Mouse (Mus musculus): ENCODE measurements around the gene Anks1. TPM values are rescaled to one million over a fixed set of nuclear protein-coding genes. Genes with fewer than 3 reads are reported as not detected.
A peak's percentile ranks its signal among the peaks of the same experiment; 100 is the strongest.

Anks1 gene
- polyA plus RNA-seq, 1 experiment = 29.0 TPM

DNA sequence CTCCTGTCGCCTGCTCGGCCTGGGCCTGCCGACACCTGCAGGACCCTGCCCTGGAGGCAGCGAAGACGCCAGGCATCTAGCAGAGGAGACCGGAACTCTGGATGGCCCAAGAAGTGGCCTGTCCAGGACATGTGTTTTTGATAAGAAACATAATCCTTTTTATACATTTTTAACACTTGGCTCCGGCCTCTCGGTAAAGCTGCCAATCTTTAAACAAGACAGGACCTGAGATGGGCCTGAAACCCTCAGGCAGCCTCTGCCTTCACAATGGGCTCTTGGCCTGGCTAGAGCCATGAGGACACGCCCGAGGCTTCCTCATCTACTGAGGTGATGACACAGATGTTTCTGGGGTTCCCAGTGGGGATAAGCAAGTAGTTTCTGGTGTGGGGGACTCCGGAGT, 151.6 kb downstream of the Anks1 start:
- Histone ChIP-seq H3K4me3 (ENCODE audit: insufficient read depth, low read length) (no peak overlapping the region), H3K4me1 (ENCODE audit: control insufficient read depth, insufficient read depth, low read length) (no peaks in the 10 kb centered on the region), H3K27ac (ENCODE audit: insufficient read depth, low read depth, low read length) (no peak overlapping the region)
- TF ChIP-seq POLR2A (IDR thresholded peaks at IDR 0.05; ENCODE audit: borderline replicate concordance, low read depth, low read length) (no peak), CTCF (IDR thresholded peaks at IDR 0.05; ENCODE audit: low read depth, low read length) (no peak)

DNA sequence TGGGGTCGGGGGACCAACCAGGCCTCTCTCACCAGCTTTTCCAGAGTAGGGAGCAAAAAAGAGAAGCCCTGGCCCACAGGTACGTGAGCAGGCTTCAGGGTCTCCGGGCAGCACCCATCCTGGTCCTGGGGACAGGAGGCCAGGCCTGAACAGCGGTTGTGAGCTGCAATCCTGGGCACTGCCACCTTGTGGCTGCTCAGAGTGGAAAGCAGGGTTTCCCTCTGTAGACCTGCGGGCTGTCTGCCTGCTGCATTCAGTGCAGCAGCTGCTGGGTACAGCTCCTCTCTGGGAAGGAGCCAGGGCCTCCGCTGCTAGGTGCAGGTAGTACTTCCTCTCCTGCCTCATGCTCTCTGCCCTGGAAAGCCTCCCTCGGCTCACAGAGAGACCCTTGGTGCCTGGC, 152.4 kb downstream of the Anks1 start:
- Histone ChIP-seq H3K4me1 (ENCODE audit: control insufficient read depth, insufficient read depth, low read length) (no peaks in the 10 kb centered on the region), H3K27ac (ENCODE audit: insufficient read depth, low read depth, low read length) (no peak overlapping the region), H3K4me3 (ENCODE audit: insufficient read depth, low read length) (no peak overlapping the region)
- no peak for TF ChIP-seq CTCF (IDR thresholded peaks at IDR 0.05; ENCODE audit: low read depth, low read length)
- no peak for TF ChIP-seq POLR2A (IDR thresholded peaks at IDR 0.05; ENCODE audit: borderline replicate concordance, low read depth, low read length)

DNA sequence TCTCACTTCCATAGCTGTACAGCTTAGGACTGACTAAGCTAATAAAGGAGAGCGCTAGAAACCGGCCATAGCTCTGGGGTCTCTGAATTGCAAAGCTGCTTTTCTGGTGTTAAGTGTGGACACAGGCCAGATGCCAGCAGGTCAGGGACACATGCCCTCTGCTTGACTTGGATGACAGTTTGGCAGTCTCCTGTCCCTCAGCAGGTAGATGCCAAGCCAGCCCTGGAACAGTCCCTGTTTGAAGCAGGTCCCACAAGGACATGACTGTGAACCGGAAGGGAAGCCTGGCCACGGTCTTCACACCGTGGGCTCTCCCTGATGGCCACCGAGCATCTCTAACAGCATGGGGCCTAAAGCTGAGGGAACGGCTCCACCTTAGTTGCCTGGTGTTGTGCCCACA, 153.6 kb downstream of the Anks1 start:
- Histone ChIP-seq H3K4me3 (ENCODE audit: insufficient read depth, low read length) (no peak overlapping the region), H3K27ac (ENCODE audit: insufficient read depth, low read depth, low read length) (no peak overlapping the region), H3K4me1 (ENCODE audit: control insufficient read depth, insufficient read depth, low read length) (no peaks in the 10 kb centered on the region)
- no peak for TF ChIP-seq CTCF (IDR thresholded peaks at IDR 0.05; ENCODE audit: low read depth, low read length)
- TF ChIP-seq POLR2A (IDR thresholded peaks at IDR 0.05; ENCODE audit: borderline replicate concordance, low read depth, low read length) = no peak

DNA sequence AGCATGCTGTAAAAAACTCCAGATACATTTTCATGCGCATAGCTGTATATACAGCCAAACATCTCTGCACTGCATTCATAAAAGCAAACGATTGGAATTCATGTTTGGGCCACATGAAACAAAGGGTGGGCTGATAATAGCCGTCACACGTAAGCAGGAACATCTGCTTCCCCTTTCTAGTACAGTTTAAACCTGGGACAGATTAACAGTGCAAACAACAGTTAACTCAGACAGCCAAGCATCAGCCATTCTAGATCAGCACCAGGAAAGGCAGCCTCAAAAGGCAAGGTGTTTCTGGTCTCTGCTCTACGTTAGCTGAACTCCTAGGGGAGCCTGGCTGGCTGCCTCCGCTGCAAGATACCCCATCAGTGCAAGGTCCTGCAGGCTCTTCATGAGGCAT, 154.1 kb downstream of the Anks1 start:
- no peaks in the 10 kb centered on the region for H3K4me1 ChIP-seq (ENCODE audit: control insufficient read depth, insufficient read depth, low read length)
- no peak for TF ChIP-seq CTCF (IDR thresholded peaks at IDR 0.05; ENCODE audit: low read depth, low read length)
- TF ChIP-seq POLR2A (IDR thresholded peaks at IDR 0.05; ENCODE audit: borderline replicate concordance, low read depth, low read length) = no peak
- H3K27ac ChIP-seq (ENCODE audit: insufficient read depth, low read depth, low read length) = no peak overlapping the region

DNA sequence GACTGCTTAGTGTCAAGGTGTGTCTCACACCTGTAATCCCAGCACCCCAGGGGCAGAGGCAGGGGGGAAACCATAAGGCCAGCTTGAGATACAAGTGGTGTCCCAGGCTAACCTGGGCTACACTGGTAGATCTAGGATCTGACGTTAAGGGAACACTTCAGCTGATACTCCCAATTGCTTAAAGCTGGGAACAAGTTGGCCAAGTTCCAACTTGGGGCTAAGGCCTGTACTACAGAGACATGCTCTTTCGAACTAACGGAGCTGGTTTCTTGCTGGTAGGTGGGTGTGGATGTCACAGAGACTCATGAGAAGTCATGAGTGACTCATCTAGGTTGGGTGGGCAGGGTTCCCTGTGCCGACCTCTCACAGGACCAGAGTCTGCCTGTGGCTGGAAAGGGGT, 158.2 kb downstream of the Anks1 start:
- TF ChIP-seq CTCF (IDR thresholded peaks at IDR 0.05; ENCODE audit: low read depth, low read length) = no peak
- TF ChIP-seq POLR2A (IDR thresholded peaks at IDR 0.05; ENCODE audit: borderline replicate concordance, low read depth, low read length) = no peak
- no peaks in the 10 kb centered on the region for H3K4me1 ChIP-seq (ENCODE audit: control insufficient read depth, insufficient read depth, low read length)
- H3K4me3 ChIP-seq (ENCODE audit: insufficient read depth, low read length) = no peak overlapping the region
- no peak overlapping the region for H3K27ac ChIP-seq (ENCODE audit: insufficient read depth, low read depth, low read length)

More for the DNA sequence above, 154.1 kb downstream of the Anks1 start:
- H3K4me3 ChIP-seq (ENCODE audit: insufficient read depth, low read length) = no peak overlapping the region

DNA sequence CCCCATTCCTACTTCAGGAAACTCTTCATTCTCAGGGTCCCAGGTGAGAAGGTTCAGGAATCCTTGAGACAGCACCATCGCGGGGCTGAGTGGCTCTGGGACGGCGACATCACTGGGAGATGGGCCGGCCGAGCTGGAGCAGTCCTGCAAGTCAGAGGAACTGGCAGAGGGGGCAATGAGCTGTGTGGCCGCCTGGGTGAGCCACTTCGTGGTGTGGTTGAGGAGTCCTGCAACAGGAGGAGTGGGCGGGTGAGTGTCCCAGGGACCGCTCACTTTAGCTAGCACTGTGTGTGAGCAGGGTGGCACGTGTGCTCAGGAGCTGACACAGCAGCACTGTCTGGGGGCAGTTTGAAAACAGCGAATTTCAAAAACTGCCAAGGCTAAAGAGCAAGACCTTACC, 160.3 kb downstream of the Anks1 start:
- no peaks in the 10 kb centered on the region for H3K4me1 ChIP-seq (ENCODE audit: control insufficient read depth, insufficient read depth, low read length)
- no peak overlapping the region for H3K4me3 ChIP-seq (ENCODE audit: insufficient read depth, low read length)
- H3K27ac ChIP-seq (ENCODE audit: insufficient read depth, low read depth, low read length) = no peak overlapping the region
- TF ChIP-seq CTCF (IDR thresholded peaks at IDR 0.05; ENCODE audit: low read depth, low read length) (no peak), POLR2A (IDR thresholded peaks at IDR 0.05; ENCODE audit: borderline replicate concordance, low read depth, low read length) (no peak)

DNA sequence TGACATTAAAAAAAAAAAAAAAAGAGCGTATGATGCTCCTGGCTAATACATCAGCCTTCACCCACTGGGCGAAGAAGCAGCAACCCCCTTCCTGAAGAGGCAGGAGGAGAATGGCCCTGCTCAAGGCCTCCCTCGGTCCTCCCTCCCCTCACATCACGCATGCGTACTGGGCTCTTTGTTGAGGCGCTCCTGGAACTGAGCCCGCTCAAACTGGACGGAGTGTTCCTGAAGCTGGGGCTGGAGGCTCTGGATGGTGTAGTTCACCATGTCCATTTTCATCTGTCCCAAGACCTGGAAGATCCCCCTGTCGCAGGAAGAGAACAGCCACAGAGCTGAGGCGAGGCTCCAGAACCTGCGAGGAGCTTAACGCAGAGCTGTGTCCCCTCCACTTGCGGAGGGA, 161.2 kb downstream of the Anks1 start:
- Histone ChIP-seq H3K4me3 (ENCODE audit: insufficient read depth, low read length) (no peak overlapping the region), H3K27ac (ENCODE audit: insufficient read depth, low read depth, low read length) (no peak overlapping the region), H3K4me1 (ENCODE audit: control insufficient read depth, insufficient read depth, low read length) (no peaks in the 10 kb centered on the region)
- TF ChIP-seq CTCF (IDR thresholded peaks at IDR 0.05; ENCODE audit: low read depth, low read length) (no peak), POLR2A (IDR thresholded peaks at IDR 0.05; ENCODE audit: borderline replicate concordance, low read depth, low read length) (no peak)

DNA sequence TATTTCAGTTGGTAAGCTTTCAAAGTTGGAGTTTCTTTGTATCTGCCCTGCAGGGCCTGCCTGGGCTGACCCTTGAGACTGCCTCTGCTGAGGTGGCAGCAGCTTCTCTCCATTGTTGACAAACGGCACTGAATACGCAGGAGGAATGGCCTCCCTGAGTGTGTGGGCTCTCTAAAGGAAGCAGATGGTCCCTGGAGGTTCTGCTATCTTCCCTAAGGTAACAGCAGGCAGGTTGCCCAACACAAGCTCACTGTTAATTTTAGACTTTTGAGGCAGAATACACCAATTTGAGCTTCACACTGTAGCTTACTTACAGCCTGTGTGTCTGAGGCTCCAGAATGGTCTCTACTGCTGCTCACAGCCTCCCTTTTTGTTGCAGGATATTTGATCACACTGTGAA, 163.6 kb downstream of the Anks1 start:
- H3K4me3 ChIP-seq (ENCODE audit: insufficient read depth, low read length) = no peak overlapping the region
- no peak overlapping the region for H3K27ac ChIP-seq (ENCODE audit: insufficient read depth, low read depth, low read length)
- TF ChIP-seq CTCF (IDR thresholded peaks at IDR 0.05; ENCODE audit: low read depth, low read length) = no peak
- TF ChIP-seq POLR2A (IDR thresholded peaks at IDR 0.05; ENCODE audit: borderline replicate concordance, low read depth, low read length) = no peak
- H3K4me1 ChIP-seq (ENCODE audit: control insufficient read depth, insufficient read depth, low read length) = no peaks in the 10 kb centered on the region

DNA sequence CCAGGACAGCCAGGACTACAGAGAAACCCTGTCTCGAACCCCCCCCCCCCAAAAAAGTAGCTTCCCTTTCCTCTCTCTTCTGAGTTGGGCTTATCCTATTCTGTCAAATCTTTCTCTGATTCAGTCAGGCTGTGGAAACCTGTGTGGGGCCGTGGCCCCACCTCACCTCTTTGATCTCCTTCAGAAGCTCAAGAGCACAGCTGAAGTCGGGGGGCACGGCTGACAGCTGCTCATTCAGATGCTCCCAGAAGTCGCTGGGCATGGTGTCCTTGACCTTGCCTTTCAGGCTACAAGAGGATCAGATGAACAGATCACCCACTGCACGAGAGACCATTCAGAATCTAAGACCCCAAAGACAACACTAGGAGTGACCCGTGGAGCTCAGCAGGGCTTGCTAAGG, 165.4 kb downstream of the Anks1 start:
- no peak overlapping the region for H3K4me3 ChIP-seq (ENCODE audit: insufficient read depth, low read length)
- H3K27ac ChIP-seq (ENCODE audit: insufficient read depth, low read depth, low read length) = no peak overlapping the region
- no peaks in the 10 kb centered on the region for H3K4me1 ChIP-seq (ENCODE audit: control insufficient read depth, insufficient read depth, low read length)
- TF ChIP-seq POLR2A (IDR thresholded peaks at IDR 0.05; ENCODE audit: borderline replicate concordance, low read depth, low read length) (no peak), CTCF (IDR thresholded peaks at IDR 0.05; ENCODE audit: low read depth, low read length) (no peak)

DNA sequence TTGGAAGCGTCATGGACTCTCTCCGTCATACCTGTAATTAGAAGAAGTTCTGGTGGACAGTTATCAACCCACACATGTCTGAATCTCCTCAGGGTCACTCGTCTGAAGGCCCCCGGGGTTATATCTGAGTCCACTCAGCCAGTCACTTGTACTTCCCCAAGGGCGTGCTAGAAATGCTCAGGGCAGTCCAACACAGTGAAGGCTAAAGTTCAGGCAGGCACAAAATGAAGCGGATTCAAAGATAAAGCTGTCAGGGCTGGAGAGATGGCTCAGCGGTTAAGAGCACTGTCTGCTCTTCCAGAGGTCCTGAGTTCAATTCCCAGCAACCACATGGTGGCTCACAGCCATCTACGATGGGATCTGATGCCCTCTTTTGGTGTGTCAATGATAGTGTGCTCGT, 168.9 kb downstream of the Anks1 start:
- TF ChIP-seq POLR2A (IDR thresholded peaks at IDR 0.05; ENCODE audit: borderline replicate concordance, low read depth, low read length) = no peak
- H3K4me1 ChIP-seq (ENCODE audit: control insufficient read depth, insufficient read depth, low read length) = no peaks in the 10 kb centered on the region
- H3K27ac ChIP-seq (ENCODE audit: insufficient read depth, low read depth, low read length) = no peak overlapping the region
- H3K4me3 ChIP-seq (ENCODE audit: insufficient read depth, low read length) = no peak overlapping the region

DNA sequence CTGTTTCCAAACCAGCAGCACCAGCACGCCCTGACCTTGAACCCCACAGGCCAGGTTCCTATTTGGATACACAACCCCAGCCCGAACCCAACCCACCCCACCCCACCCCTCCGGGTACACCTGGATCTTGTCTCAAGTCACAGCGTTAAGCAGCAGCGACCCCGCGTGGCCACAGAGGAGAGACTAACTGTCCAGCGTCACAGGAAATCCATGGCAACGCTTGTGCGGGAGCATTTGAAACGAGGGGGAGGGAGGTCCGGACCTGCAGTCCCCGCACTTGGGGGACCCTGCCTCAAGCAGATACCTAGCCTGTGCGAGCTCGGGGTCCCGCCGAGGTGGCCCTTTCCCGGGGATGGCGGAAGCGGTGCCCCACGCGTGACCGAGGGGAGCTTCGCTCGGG, 170.5 kb downstream of the Anks1 start:
- peak; percentile 83 for TF ChIP-seq CTCF (IDR thresholded peaks at IDR 0.05; ENCODE audit: low read depth, low read length)
- TF ChIP-seq POLR2A (IDR thresholded peaks at IDR 0.05; ENCODE audit: borderline replicate concordance, low read depth, low read length) = no peak
- H3K4me1 ChIP-seq (ENCODE audit: control insufficient read depth, insufficient read depth, low read length) = no peaks in the 10 kb centered on the region
- peak overlapping the region; percentile 63 for H3K4me3 ChIP-seq (ENCODE audit: insufficient read depth, low read length)
- H3K27ac ChIP-seq (ENCODE audit: insufficient read depth, low read depth, low read length) = no peak overlapping the region
